ENCODE assay signal across 18 mouse cellular contexts in the genomic region with DNA sequence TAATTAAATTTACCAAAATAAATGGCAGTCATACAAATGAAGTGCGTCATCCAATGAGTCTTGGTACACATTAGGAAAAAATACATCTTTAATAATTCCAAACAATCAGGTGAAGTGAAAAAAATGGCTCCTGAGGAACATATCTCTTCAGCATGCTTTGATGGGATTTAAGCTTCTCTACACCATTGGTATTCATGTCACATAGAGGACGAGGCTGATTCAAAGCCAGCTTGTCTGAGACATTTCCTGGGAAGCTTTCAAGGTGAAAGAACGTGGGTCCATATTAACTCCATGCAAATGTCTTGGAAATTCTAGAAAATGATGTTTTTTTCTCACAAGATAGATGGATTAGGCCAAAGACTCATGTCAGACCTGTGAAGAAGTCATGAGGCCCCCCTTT.
"Had no signal": no experiment of that assay in that cellular context is flagged by ENCODE, and none has a peak within 500 bp of the region (broad histone marks: within the 10 kb centered on the region; RNA-seq: fewer than 3 reads in every experiment).

No protein-coding gene starts in this region.

- H3K4me3 ChIP-seq: liver, embryonic 13.5 days; liver, embryonic 15.5 days; lung, embryonic 15.5 days; megakaryocyte, embryonic 14.5 days; midbrain, embryonic 13.5 days; neural tube, embryonic 12.5 days; stomach, embryonic 15.5 days had no signal

- H3K27ac ChIP-seq: liver, embryonic 13.5 days; liver, embryonic 15.5 days; lung, embryonic 15.5 days; macrophage; midbrain, embryonic 13.5 days; neural tube, embryonic 12.5 days; stomach, embryonic 15.5 days; stomach, postnatal 0 days had no signal

- H3K9ac ChIP-seq: liver, embryonic 13.5 days; liver, embryonic 15.5 days; liver, postnatal 0 days; lung, embryonic 15.5 days; midbrain, embryonic 13.5 days; neural tube, embryonic 12.5 days; stomach, embryonic 15.5 days had no signal

- DNase-seq: liver, embryonic 13.5 days; liver, postnatal 0 days; lung, adult 2 months; lung, postnatal 14 days; lung, postnatal 36 days; right cerebral cortex, postnatal 14 days; thymus, adult 18-20 months; thymus, postnatal 14 days; thymus, postnatal 36 days had no signal

- H3K4me2 ChIP-seq: liver, embryonic 13.5 days; liver, embryonic 15.5 days; lung, embryonic 15.5 days; midbrain, embryonic 13.5 days; neural tube, embryonic 12.5 days; stomach, embryonic 15.5 days had no signal

- H3K9me3 ChIP-seq: liver, embryonic 13.5 days; liver, embryonic 15.5 days; lung, embryonic 15.5 days; neural tube, embryonic 12.5 days; stomach, embryonic 15.5 days had no signal

- ATAC-seq: liver, postnatal 0 days; lung, postnatal 0 days; midbrain, embryonic 13.5 days had no signal

- H3K36me3 ChIP-seq: liver, embryonic 13.5 days; liver, embryonic 15.5 days; lung, embryonic 15.5 days; midbrain, embryonic 13.5 days; neural tube, embryonic 12.5 days; stomach, embryonic 15.5 days had no signal

- H3K27me3 ChIP-seq: liver, embryonic 13.5 days; liver, embryonic 15.5 days; lung, embryonic 15.5 days; megakaryocyte, embryonic 14.5 days; midbrain, embryonic 13.5 days; neural tube, embryonic 12.5 days; stomach, embryonic 15.5 days had no signal

- H3K4me1 ChIP-seq: liver, embryonic 13.5 days; liver, embryonic 15.5 days; lung, embryonic 15.5 days; megakaryocyte, embryonic 14.5 days; neural tube, embryonic 12.5 days; stomach, embryonic 15.5 days had no signal
